Mouse (Mus musculus) forebrain, embryonic 15.5 days (tissue): ENCODE measurements around the gene Olfr522. TPM values are rescaled to one million over a fixed set of nuclear protein-coding genes. Genes with fewer than 3 reads are reported as not detected.

Experiments
- ATAC-seq: fragments of 200-750 bp; cut with Nextera tagmentation; replicated peaks from 2 replicates; pipeline ENCODE4 v1.8.0; 2017; ENCODE audit warnings: mild to moderate bottlenecking, moderate TSS enrichment, moderate library complexity
- H3K27ac ChIP-seq: fragments of 300-500 bp; sonication (generic); replicated peaks from 2 replicates; pipeline ENCODE4 v1.5.1; 2015; ENCODE audit warnings: mild to moderate bottlenecking, inconsistent platforms
- H3K27me3 ChIP-seq: fragments of 300-500 bp; sonication (generic); 2 replicates; pipeline ENCODE4 v1.6.1; 2015; ENCODE audit warnings: inconsistent platforms
- H3K36me3 ChIP-seq: fragments of 300-500 bp; sonication (generic); 2 replicates; pipeline ENCODE4 v1.6.1; 2015; ENCODE audit warnings: mild to moderate bottlenecking, inconsistent platforms
- H3K4me1 ChIP-seq: fragments of 300-500 bp; sonication (generic); 2 replicates; pipeline ENCODE4 v1.6.1; 2015; ENCODE audit warnings: inconsistent platforms
- H3K4me2 ChIP-seq: fragments of 300-500 bp; sonication (generic); replicated peaks from 2 replicates; pipeline ENCODE4 v1.6.1; 2015; ENCODE audit warnings: mild to moderate bottlenecking, inconsistent platforms
- H3K4me3 ChIP-seq: fragments of 300-500 bp; sonication (generic); 2 replicates; pipeline ENCODE4 v1.5.1; 2015; ENCODE audit warnings: mild to moderate bottlenecking, inconsistent platforms
- H3K9ac ChIP-seq: fragments of 300-500 bp; sonication (generic); replicated peaks from 2 replicates; pipeline ENCODE4 v1.6.1; 2015; ENCODE audit warnings: mild to moderate bottlenecking, inconsistent platforms
- H3K9me3 ChIP-seq: fragments of 300-500 bp; sonication (generic); 2 replicates; pipeline ENCODE4 v1.6.1; 2016; ENCODE audit warnings: inconsistent platforms
- WGBS: fragments of 180-500 bp; shearing (Covaris S2); methylation state at CpG from one replicate; pipeline ENCODE4 v1.1.7; 2015; ENCODE audit warnings: mixed read lengths; 5-methylcytosine and 5-hydroxymethylcytosine counted together
- polyA plus RNA-seq: library from polyadenylated mRNA; unstranded; fragments of >200 nt; fragmentation: Nextera tagmentation; extraction: Ambion mirVana; gene quantifications from 2 replicates; pipeline ENCODE4 v1.2.1, GENCODE M21; 2015

The Olfr522 gene
- polyA plus RNA-seq, 1 experiment from 2014 or later: not detected

GRCm38 (mm10) chr7:140187721-140188390 lies 23.3 kb upstream of the Olfr522 start:
- ATAC-seq: no peak
- Histone ChIP-seq H3K27ac (no peak overlapping the region), H3K36me3 (no peaks in the 10 kb centered on the region), H3K27me3 (no peaks in the 10 kb centered on the region), H3K9ac (no peak overlapping the region), H3K4me1 (no peaks in the 10 kb centered on the region), H3K4me3 (no peak overlapping the region), H3K9me3 (no peaks in the 10 kb centered on the region), H3K4me2 (no peak overlapping the region)
- WGBS: 81% methylated on average over 7 of the region's 7 CpGs

DNA sequence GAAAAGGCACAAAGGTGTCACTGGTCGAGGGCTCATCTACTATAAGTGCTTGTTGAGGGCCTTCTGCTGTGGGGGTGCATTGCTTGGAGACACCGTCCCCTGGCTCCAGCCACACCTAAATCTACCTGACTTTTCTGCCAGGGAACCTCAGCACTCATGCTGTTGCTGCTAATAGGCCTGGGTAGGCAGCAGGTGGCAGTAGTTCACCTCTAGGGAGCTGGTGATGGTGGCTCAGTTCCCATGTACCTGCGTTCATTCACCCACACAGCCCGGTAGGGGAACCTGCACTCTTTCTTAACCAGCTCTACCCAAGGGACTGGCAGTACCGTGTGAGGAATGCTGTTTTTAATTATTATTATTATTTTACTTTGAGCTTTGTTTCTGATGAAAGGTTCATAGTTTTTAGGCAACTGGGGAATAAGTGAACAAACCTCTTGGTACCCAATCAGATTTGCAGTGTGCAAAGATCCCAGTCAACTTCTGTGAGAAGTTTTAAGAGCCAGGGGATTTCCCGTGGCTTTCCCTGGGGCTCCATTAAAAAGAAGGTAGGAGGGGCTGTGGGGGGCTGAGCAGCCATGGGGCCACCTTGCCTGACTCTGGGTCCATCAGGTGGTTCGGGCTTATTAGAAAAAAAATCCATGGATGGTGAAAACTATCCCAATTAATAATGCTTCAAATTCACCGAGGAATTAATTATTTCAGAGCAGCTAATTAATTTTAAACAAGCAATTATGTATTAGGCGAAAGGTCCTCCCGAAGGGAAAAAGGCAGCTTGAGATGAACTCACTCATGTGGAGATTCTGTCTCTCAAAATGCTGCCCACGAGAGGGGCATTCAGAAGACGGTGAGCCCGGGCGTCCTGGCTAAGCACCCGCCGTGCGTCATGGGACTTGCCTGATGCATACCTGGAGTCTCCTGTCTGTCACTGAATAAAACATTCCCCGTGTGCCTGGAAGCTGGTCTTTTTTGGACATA lies 22.4 kb upstream of the Olfr522 start:
- ATAC-seq: no peak
- Histone ChIP-seq H3K9ac (no peak overlapping the region), H3K4me2 (no peak overlapping the region), H3K36me3 (no peaks in the 10 kb centered on the region), H3K4me3 (no peak overlapping the region), H3K27me3 (no peaks in the 10 kb centered on the region), H3K27ac (no peak overlapping the region), H3K4me1 (no peaks in the 10 kb centered on the region), H3K9me3 (no peaks in the 10 kb centered on the region)
- 49% methylated on average over 18 of the region's 18 CpGs for WGBS

DNA sequence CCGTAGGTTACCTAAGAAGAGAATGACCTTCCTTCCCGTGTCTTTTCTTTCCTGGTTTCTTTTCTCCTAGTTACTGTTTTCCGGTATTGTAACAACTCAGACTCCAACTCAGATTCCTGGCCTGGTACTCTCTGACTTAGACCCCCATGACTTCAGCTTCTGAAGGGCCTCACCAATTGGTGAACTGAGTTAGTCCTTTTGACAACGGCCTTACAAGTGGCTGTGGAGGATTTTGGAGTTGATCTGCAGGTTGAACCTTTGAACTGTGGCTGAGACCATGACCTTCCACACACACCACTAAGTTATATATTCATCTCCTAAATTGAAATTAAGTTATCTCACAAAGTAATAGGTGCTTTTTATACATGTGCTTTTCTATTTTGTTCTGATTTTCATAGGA lies 19.6 kb upstream of the Olfr522 start:
- Histone ChIP-seq H3K9ac (no peak overlapping the region), H3K36me3 (no peaks in the 10 kb centered on the region), H3K4me3 (no peak overlapping the region), H3K4me1 (no peaks in the 10 kb centered on the region), H3K4me2 (no peak overlapping the region), H3K27me3 (no peaks in the 10 kb centered on the region), H3K9me3 (no peaks in the 10 kb centered on the region), H3K27ac (no peak overlapping the region)
- 89% methylated on average over 4 of the region's 4 CpGs for WGBS
- ATAC-seq: no peak

GRCm38 (mm10) chr7:140180692-140181091 lies 16.1 kb upstream of the Olfr522 start:
- 92% methylated on average over 2 of the region's 2 CpGs for WGBS
- no peak for ATAC-seq
- Histone ChIP-seq H3K4me3 (no peak overlapping the region), H3K4me1 (no peaks in the 10 kb centered on the region), H3K9me3 (no peaks in the 10 kb centered on the region), H3K4me2 (no peak overlapping the region), H3K27me3 (no peaks in the 10 kb centered on the region), H3K9ac (no peak overlapping the region), H3K27ac (no peak overlapping the region), H3K36me3 (no peaks in the 10 kb centered on the region)

DNA sequence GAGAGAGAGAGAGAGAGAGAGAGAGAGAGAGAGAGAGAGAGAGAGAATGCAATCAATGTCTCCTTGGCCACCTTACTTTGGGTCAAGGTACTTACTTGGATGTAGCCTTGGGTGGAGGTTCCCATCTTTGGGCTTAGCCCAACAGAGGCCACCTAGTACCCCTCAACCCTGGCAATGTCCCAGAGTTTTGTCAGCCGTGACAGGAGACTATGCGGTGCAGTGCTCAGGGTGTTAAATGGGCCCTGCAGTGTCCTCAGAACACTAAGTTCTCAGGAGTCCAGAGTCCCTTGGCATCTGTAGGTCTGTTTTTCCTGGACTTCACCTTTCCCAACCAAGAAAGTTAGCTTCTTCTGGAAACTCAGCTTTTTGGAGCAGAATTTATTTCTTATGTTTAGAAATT lies 14.6 kb upstream of the Olfr522 start:
- no peaks in the 10 kb centered on the region for H3K9me3 ChIP-seq
- 77% methylated on average over 2 of the region's 2 CpGs for WGBS
- no peak overlapping the region for H3K4me3 ChIP-seq
- no peaks in the 10 kb centered on the region for H3K36me3 ChIP-seq
- no peaks in the 10 kb centered on the region for H3K4me1 ChIP-seq
- H3K9ac ChIP-seq: no peak overlapping the region
- ATAC-seq: no peak
- no peak overlapping the region for H3K4me2 ChIP-seq
- H3K27ac ChIP-seq: no peak overlapping the region
- H3K27me3 ChIP-seq: no peaks in the 10 kb centered on the region

DNA sequence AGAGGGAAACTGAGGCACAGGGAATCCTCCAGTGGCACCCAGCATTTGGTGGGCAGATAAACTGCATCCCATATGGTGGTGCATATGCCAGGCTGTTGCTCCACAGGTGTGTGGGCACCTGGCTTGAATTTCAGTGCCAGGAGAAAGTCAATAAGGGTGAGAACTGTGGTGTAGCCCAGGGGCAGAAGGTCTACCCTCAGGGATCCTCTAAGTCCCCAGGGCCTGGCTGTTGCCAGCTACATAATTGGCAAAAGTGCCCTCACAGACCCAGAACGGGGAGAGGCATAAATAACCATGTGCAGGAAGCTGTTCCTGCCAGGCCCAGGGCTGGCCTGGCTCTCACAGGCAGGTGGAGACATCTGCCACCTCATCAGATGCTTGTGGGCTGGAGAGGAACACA lies 8.4 kb upstream of the Olfr522 start, which contains the start of gene Olfr523:
Gene Olfr523, plus strand, starts transcription at position 282 of the 400 bp plus-strand sequence.
- H3K4me1 ChIP-seq: no peaks in the 10 kb centered on the region
- WGBS: 50% methylated on average over 1 of the region's 1 CpGs
- no peaks in the 10 kb centered on the region for H3K9me3 ChIP-seq
- no peak within 1 kb of the TSS for H3K4me2 ChIP-seq
- H3K36me3 ChIP-seq: no peaks in the 10 kb centered on the region
- H3K4me3 ChIP-seq: no peak within 1 kb of the TSS
- no peaks in the 10 kb centered on the region for H3K27me3 ChIP-seq
- no peak within 1 kb of the TSS for H3K9ac ChIP-seq
- no peak for ATAC-seq
- no peak within 1 kb of the TSS for H3K27ac ChIP-seq

DNA sequence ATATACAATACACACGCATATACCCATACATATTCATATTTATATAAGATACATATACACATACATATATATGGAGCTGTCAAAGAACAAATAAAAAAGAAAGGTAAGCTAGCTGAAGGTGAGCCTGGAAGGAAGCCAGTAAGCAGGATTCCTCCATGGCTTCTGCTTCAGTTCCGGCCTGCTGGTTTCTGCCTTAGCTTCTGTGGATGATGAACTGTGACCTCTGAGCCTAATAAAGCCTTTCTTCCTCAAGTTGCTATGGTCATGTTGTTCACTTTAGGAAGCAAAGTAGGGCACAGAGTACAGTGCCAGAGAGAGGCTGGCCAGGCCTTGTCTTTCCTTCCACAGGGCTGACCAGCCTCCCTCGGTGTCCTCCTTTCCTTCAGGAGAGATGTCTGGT lies 6.3 kb upstream of the Olfr522 start:
- 96% methylated on average over 3 of the region's 3 CpGs for WGBS
- Histone ChIP-seq H3K4me1 (no peaks in the 10 kb centered on the region), H3K4me2 (no peak overlapping the region)

DNA sequence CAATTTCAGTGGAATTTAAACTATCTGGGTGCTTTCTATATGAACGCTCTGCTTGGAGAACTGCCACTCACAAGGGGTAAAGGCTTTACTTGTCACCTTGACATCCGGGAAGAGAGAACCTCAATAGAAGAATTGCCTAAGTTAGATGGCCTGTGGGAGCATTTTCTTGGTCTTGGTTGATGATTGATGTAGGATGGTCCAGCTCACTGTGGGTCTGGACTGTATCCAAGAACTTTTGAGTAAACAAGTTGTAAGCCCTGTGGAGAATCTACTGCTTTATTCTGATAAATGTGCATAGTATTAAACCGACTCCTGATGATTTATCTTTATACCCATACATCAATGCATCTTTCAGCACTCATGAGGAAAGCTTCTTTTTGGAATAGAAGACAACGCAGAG lies 4.8 kb upstream of the Olfr522 start:
- ATAC-seq: no peak
- Histone ChIP-seq H3K27ac (no peak overlapping the region), H3K9ac (no peak overlapping the region), H3K27me3 (no peaks in the 10 kb centered on the region), H3K9me3 (no peaks in the 10 kb centered on the region), H3K4me3 (no peak overlapping the region), H3K36me3 (no peaks in the 10 kb centered on the region), H3K4me2 (no peak overlapping the region), H3K4me1 (no peaks in the 10 kb centered on the region)
- 88% methylated on average over 4 of the region's 4 CpGs for WGBS

More for the DNA sequence above, 6.3 kb upstream of the Olfr522 start:
- no peak overlapping the region for H3K9ac ChIP-seq
- H3K27ac ChIP-seq: no peak overlapping the region
- H3K4me3 ChIP-seq: no peak overlapping the region
- no peaks in the 10 kb centered on the region for H3K36me3 ChIP-seq
- no peak for ATAC-seq
- no peaks in the 10 kb centered on the region for H3K27me3 ChIP-seq
- H3K9me3 ChIP-seq: no peaks in the 10 kb centered on the region

DNA sequence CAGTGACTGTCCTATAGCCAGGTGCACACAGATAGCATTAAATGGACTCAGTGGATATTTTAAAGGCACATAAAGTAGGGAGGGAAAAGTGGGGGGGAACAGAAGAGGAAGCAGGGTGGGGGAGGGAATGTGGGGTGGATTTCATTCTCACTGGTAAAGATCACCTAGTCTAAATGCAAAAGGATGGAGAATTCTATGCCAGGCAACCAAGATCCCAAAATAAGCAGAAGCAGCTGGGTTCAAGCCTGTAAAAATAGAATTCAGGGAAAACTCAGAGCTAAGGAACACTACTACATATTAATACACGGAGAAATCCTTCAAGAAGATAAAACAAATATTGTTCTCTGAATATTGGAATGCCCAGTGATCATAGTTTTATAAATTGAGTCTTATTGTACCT lies 3.4 kb upstream of the Olfr522 start:
- Histone ChIP-seq H3K4me1 (no peaks in the 10 kb centered on the region), H3K27me3 (no peaks in the 10 kb centered on the region), H3K4me3 (no peak overlapping the region), H3K9me3 (no peaks in the 10 kb centered on the region), H3K9ac (no peak overlapping the region), H3K36me3 (no peaks in the 10 kb centered on the region), H3K4me2 (no peak overlapping the region), H3K27ac (no peak overlapping the region)
- ATAC-seq: no peak
- WGBS: 75% methylated on average over 1 of the region's 1 CpGs

GRCm38 (mm10) chr7:140160363-140160762 lies 4.2 kb downstream of the Olfr522 start:
- 73% methylated on average over 3 of the region's 3 CpGs for WGBS
- Histone ChIP-seq H3K36me3 (no peaks in the 10 kb centered on the region), H3K9me3 (no peaks in the 10 kb centered on the region), H3K9ac (no peak overlapping the region), H3K4me2 (no peak overlapping the region), H3K27ac (no peak overlapping the region), H3K4me3 (no peak overlapping the region), H3K27me3 (no peaks in the 10 kb centered on the region), H3K4me1 (no peaks in the 10 kb centered on the region)
- no peak for ATAC-seq

- Histone ChIP-seq H3K27me3 (peaks cover 8% of the 10 kb centered on the region; the same call in 1 of the 2 replicates), H3K27ac (peak within 1 kb of the TSS; percentile 50), H3K9me3 (no peaks in the 10 kb centered on the region), H3K4me1 (peaks cover 8% of the 10 kb centered on the region), H3K4me3 (peak within 1 kb of the TSS; percentile 46), H3K9ac (peak within 1 kb of the TSS; percentile 47), H3K4me2 (peak within 1 kb of the TSS; percentile 61), H3K36me3 (no peaks in the 10 kb centered on the region)
- 2% methylated on average over 28 of the region's 28 CpGs for WGBS
- peak; percentile 79 for ATAC-seq
These were observed 10.2 kb downstream of the Olfr522 start, which contains the start of gene Sprn for GRCm38 (mm10) chr7:140154218-140154927. Gene Sprn (minus strand): TSS chr7:140154877.

DNA sequence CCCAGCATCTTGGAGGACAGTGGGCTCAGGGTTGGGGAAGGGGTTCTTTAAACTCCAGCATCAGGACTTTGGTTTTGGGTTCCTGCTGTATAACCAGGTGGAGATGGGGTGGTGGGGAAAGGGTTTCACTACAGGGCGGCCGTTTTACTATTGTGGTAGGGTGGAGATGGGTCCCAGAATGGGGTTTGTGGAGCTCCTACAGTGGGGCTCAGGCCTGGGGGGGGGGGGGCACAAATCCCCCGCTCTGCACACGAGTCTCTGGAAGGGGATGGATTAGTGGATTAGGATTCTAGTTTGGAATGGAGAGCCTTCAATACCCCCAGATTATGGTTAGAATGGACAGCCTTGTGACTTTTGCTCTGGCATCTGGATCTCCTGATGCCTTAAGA lies 10.7 kb downstream of the Olfr522 start:
- WGBS: 12% methylated on average over 4 of the region's 4 CpGs
- Histone ChIP-seq H3K4me1 (peaks cover 8% of the 10 kb centered on the region), H3K27ac (no peak overlapping the region; the same call in 1 of the 2 replicates)

More for the DNA sequence above, 10.7 kb downstream of the Olfr522 start:
- H3K9ac ChIP-seq: peak overlapping the region; percentile 47
- H3K27me3 ChIP-seq: peaks cover 8% of the 10 kb centered on the region; the same call in 1 of the 2 replicates
- H3K36me3 ChIP-seq: no peaks in the 10 kb centered on the region
- H3K4me3 ChIP-seq: peak overlapping the region; percentile 46
- ATAC-seq: peak; percentile 35
- H3K9me3 ChIP-seq: no peaks in the 10 kb centered on the region
- peak overlapping the region; percentile 61 for H3K4me2 ChIP-seq
